Mouse (Mus musculus): ENCODE measurements at regions not wholly inside any gene's neighbourhood (a gene's known extent, or its start where the extent isn't known, plus 50 kb on each side); places are given as distances from the start of the nearest gene placed in this dataset.

DNA sequence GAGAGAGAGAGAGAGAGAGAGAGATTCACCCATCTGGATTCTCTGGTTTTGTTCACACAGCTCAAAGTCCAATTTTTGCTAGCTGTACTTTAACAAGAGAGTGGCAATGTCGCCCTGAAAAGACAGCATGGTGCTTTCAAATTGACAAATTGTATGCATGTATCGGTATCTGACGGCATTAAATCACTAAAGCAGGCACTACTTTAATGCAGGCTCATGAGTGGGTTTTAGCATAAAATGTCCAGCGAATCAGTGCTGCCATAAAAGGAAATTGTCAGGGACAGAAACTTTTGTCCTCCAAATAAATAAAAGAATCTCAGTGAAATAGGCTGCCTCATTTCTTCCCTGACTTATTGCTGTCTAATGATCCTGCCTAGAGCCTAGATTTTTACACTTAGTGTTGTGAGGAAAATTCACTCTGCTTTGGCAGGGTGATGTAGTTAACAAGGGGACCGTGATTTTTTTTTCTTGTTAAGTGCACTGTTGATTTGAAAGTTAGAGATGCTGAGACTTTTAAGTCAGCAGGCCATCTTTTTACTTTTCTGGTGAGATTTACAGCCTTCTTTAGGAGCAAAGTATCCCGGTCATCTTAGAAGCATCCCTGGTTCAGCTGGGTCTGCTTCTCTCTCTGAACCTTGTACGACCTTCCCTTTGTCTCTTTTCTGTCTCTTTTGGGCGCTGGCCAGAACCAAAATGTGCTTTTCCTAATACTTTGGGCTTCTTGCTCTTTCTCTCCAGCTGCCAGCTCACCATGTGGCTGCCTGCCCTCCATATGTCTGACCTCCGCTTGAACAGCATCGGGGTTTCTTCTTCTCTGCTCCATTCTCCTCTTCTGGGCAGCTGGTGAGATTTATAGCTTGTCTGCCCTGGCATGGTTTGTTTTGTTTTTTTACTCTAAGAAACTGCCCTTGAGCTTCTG, 212.5 kb downstream of the Gxylt1 start:
- Histone ChIP-seq H3K4me1 (ENCODE audit: insufficient read depth) (no peaks in the 10 kb centered on the region), H3K36me3 (ENCODE audit: insufficient read depth) (no peaks in the 10 kb centered on the region), H3K4me2 (ENCODE audit: low read depth) (no peak overlapping the region), H3K4me3 (ENCODE audit: low read depth, low read length) (no peak overlapping the region), H3K9ac (no peak overlapping the region), H3K27me3 (ENCODE audit: insufficient read depth, low read length) (no peaks in the 10 kb centered on the region), H3K27ac (ENCODE audit: low read depth, low read length) (no peak overlapping the region), H3K9me3 (ENCODE audit: low read length) (no peaks in the 10 kb centered on the region)
- peak; percentile 14 for DNase-seq
- no peak for TF ChIP-seq CTCF (IDR thresholded peaks at IDR 0.05; ENCODE audit: low read depth)
- ATAC-seq, result no peak
- WGBS, result 43% methylated on average over 10 of the region's 10 CpGs

DNA sequence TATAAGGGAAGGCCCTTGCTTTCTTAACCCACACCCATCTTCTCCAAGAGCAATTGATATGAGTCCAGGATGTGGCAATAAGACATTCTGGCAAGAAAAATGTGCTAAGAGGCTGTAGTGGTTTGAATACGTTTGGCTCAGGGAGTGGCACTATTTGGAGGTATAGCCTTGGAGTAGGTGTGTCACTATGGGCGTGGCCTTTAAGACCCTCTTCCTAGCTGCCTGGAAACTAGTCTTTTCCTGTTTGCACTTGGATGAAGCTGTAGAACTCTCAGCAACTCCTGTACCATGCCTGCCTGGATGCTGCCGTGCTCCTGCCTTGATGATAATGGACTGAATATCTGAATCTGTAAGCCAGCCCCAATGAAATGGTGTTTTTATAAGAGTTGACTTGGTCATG, 221.5 kb downstream of the Gxylt1 start:
- Histone ChIP-seq H3K4me2 (ENCODE audit: low read depth) (no peak overlapping the region), H3K9ac (no peak overlapping the region), H3K4me3 (ENCODE audit: low read depth, low read length) (no peak overlapping the region), H3K27me3 (ENCODE audit: insufficient read depth, low read length) (no peaks in the 10 kb centered on the region), H3K27ac (ENCODE audit: low read depth, low read length) (no peak overlapping the region), H3K4me1 (ENCODE audit: insufficient read depth) (no peaks in the 10 kb centered on the region), H3K9me3 (ENCODE audit: low read length) (no peaks in the 10 kb centered on the region), H3K36me3 (ENCODE audit: insufficient read depth) (no peaks in the 10 kb centered on the region)
- WGBS, result 88% methylated on average over 3 of the region's 3 CpGs
- ATAC-seq (no peak), DNase-seq (no peak)
- TF ChIP-seq CTCF (IDR thresholded peaks at IDR 0.05; ENCODE audit: low read depth), result no peak

DNA sequence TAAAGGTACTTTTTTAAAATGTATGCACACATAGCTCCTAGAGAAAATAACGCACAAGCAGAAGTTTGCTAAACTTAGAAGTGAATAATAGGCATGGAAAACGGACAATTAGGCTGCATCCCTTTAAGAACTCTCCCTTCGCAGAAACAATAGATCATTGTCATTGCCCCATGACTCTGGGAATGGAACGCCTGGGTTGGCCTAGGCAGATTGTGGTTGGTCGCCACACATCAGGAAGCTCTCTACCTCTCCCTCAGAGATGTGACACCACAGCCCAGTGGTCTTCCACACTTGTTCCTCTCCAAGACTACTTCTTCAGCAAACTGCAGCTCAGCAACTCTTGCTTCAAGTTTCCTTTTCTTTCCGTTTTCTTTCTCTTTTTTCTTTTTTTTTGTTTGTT, 247.8 kb downstream of the Gxylt1 start:
- H3K4me1 ChIP-seq (ENCODE audit: insufficient read depth), result no peaks in the 10 kb centered on the region
- H3K27me3 ChIP-seq (ENCODE audit: insufficient read depth, low read length), result no peaks in the 10 kb centered on the region
- no peak overlapping the region for H3K9ac ChIP-seq
- ATAC-seq (no peak), DNase-seq (no peak)
- WGBS, result 41% methylated on average over 6 of the region's 6 CpGs
- H3K9me3 ChIP-seq (ENCODE audit: low read length), result no peaks in the 10 kb centered on the region
- H3K27ac ChIP-seq (ENCODE audit: low read depth, low read length), result no peak overlapping the region
- H3K4me3 ChIP-seq (ENCODE audit: low read depth, low read length), result no peak overlapping the region
- H3K36me3 ChIP-seq (ENCODE audit: insufficient read depth), result no peaks in the 10 kb centered on the region
- TF ChIP-seq CTCF (IDR thresholded peaks at IDR 0.05; ENCODE audit: low read depth), result no peak
- no peak overlapping the region for H3K4me2 ChIP-seq (ENCODE audit: low read depth)

DNA sequence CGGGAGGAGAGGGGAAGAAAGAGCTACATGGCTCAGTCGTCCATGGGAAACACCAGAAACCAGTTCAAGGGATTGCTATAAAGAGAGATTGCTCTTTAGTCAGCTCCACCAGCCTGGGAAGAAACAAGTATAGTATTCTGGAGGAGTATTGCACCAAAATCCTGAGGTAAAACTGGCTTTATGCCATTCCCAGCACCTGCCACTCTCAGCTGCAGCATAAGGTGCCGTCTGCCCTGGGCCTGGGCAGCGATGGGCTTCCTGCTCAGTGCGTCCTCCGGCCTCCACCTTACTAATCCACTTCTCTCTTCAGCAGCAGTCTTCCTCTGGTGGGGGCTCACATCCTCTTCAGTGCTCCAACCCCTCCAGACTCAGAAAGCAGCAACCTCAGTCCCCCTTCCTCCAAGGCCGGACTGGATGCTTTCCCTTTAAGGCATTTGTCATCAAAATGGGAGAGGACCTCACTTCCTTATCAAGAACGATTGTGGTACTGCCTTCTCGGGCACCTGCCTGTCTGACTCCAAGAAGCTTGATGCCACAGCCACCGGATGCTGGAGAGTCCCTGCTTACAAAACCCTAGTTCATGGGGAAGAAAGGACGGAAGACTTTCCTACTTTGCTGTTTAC, 248.4 kb downstream of the Gxylt1 start:
- H3K4me1 ChIP-seq (ENCODE audit: insufficient read depth), result no peaks in the 10 kb centered on the region
- 64% methylated on average over 11 of the region's 11 CpGs for WGBS
- H3K27me3 ChIP-seq (ENCODE audit: insufficient read depth, low read length), result no peaks in the 10 kb centered on the region
- DNase-seq, result no peak
- no peak for ATAC-seq
- no peaks in the 10 kb centered on the region for H3K9me3 ChIP-seq (ENCODE audit: low read length)
- H3K9ac ChIP-seq, result no peak overlapping the region
- no peaks in the 10 kb centered on the region for H3K36me3 ChIP-seq (ENCODE audit: insufficient read depth)
- no peak overlapping the region for H3K4me2 ChIP-seq (ENCODE audit: low read depth)
- no peak overlapping the region for H3K27ac ChIP-seq (ENCODE audit: low read depth, low read length)
- TF ChIP-seq CTCF (IDR thresholded peaks at IDR 0.05; ENCODE audit: low read depth), result no peak
- no peak overlapping the region for H3K4me3 ChIP-seq (ENCODE audit: low read depth, low read length)

DNA sequence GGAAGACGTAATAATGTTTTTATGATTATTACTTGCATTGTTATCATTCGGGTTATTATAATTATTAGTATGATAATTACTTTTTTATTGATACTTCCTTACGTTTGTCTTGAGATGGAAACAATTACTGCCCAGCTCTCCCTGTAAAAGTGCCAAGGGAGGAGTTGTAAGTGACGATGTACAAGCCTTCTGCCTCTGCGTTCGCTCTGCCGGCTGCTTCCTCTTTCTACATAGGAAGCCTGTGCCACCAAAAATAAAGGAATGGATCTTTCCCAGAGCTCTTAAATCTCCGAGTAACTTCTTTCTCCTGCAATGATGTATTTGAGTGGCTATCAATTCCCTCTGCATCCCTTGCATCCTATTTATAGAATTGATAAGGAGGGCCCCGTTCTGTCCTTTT, 249.2 kb downstream of the Gxylt1 start:
- Histone ChIP-seq H3K9me3 (ENCODE audit: low read length) (no peaks in the 10 kb centered on the region), H3K4me1 (ENCODE audit: insufficient read depth) (no peaks in the 10 kb centered on the region), H3K4me3 (ENCODE audit: low read depth, low read length) (no peak overlapping the region), H3K4me2 (ENCODE audit: low read depth) (no peak overlapping the region), H3K27ac (ENCODE audit: low read depth, low read length) (no peak overlapping the region), H3K9ac (no peak overlapping the region), H3K36me3 (ENCODE audit: insufficient read depth) (no peaks in the 10 kb centered on the region), H3K27me3 (ENCODE audit: insufficient read depth, low read length) (no peaks in the 10 kb centered on the region)
- DNase-seq (no peak), ATAC-seq (no peak)
- WGBS, result 69% methylated on average over 9 of the region's 9 CpGs
- no peak for TF ChIP-seq CTCF (IDR thresholded peaks at IDR 0.05; ENCODE audit: low read depth)

DNA sequence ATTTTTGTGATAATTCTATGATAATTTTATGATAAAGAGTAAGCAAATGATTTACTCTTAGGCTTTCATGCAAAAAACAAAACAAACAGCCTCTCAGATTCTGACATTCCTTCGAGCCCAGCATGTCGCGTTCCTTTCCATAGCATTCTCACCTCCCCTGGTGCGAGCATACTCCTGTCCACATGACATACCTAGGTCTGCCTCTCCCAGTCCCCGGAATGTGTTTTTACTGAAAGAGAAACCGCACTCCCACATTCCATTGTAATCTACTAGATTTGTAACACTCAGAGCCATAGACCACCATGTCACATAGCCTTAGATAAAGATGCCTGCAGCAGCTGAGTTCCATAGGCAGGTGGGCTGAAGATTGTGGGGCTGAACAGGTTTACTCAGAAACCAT, 250.8 kb downstream of the Gxylt1 start:
- no peak overlapping the region for H3K9ac ChIP-seq
- DNase-seq (no peak), ATAC-seq (no peak)
- no peak overlapping the region for H3K27ac ChIP-seq (ENCODE audit: low read depth, low read length)
- H3K4me1 ChIP-seq (ENCODE audit: insufficient read depth), result no peaks in the 10 kb centered on the region
- WGBS, result 82% methylated on average over 6 of the region's 6 CpGs
- no peaks in the 10 kb centered on the region for H3K9me3 ChIP-seq (ENCODE audit: low read length)
- H3K4me3 ChIP-seq (ENCODE audit: low read depth, low read length), result no peak overlapping the region
- H3K4me2 ChIP-seq (ENCODE audit: low read depth), result no peak overlapping the region
- TF ChIP-seq CTCF (IDR thresholded peaks at IDR 0.05; ENCODE audit: low read depth), result no peak
- no peaks in the 10 kb centered on the region for H3K27me3 ChIP-seq (ENCODE audit: insufficient read depth, low read length)
- no peaks in the 10 kb centered on the region for H3K36me3 ChIP-seq (ENCODE audit: insufficient read depth)

DNA sequence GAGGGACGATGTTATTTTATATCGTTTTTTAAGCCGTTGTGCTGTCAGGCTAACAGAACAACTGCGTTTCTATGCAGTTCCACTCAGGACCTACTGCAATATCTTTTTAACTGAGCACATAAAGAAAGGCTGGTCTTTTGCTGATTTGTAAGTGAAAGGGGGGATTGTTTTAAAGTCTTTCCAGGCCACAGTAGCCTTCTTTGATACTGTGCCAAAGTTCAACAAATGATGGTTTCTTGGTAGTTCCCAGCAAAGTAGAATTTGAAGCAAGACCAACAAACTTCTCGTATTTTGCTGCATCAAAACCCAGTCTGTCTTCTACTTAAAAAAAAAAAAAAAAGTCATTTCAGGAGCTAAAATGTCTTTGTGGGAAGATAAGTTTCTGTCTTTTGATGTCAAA, 263.8 kb downstream of the Gxylt1 start:
- Histone ChIP-seq H3K27ac (ENCODE audit: low read depth, low read length) (no peak overlapping the region), H3K4me3 (ENCODE audit: low read depth, low read length) (no peak overlapping the region), H3K4me1 (ENCODE audit: insufficient read depth) (no peaks in the 10 kb centered on the region), H3K4me2 (ENCODE audit: low read depth) (no peak overlapping the region), H3K27me3 (ENCODE audit: insufficient read depth, low read length) (no peaks in the 10 kb centered on the region), H3K36me3 (ENCODE audit: insufficient read depth) (no peaks in the 10 kb centered on the region), H3K9ac (no peak overlapping the region), H3K9me3 (ENCODE audit: low read length) (no peaks in the 10 kb centered on the region)
- ATAC-seq (peak; percentile 50; the same call in 1 of the 2 replicates), DNase-seq (no peak)
- no peak for TF ChIP-seq CTCF (IDR thresholded peaks at IDR 0.05; ENCODE audit: low read depth)
- WGBS, result 25% methylated on average over 5 of the region's 5 CpGs
